Mouse (Mus musculus): ENCODE results near the gene Sh3bp2.

Gene Sh3bp2

GRCm38 (mm10) chr5:34607100-34607880 lies 81.7 kb downstream of the Sh3bp2 start:
- ATAC-seq (ENCODE audit: insufficient number of reproducible peaks, low FRiP score, low TSS enrichment): peak; percentile 75

GRCm38 (mm10) chr5:34608226-34608625 lies 82.6 kb downstream of the Sh3bp2 start:
- 0 out of 2 replicates have a peak, but pooled peaks have one; percentile 40 for ATAC-seq (ENCODE audit: insufficient number of reproducible peaks, low FRiP score, low TSS enrichment)

GRCm38 (mm10) chr5:34609966-34610365 lies 84.3 kb downstream of the Sh3bp2 start:
- no peak for ATAC-seq (ENCODE audit: insufficient number of reproducible peaks, low FRiP score, low TSS enrichment)

All from cerebellum, adult (tissue).